Mouse (Mus musculus): ENCODE measurements around the gene Msrb3. TPM values are rescaled to one million over a fixed set of nuclear protein-coding genes. Genes with fewer than 3 reads are reported as not detected.

Gene Msrb3
- polyA plus RNA-seq, 1 experiment: not detected

DNA sequence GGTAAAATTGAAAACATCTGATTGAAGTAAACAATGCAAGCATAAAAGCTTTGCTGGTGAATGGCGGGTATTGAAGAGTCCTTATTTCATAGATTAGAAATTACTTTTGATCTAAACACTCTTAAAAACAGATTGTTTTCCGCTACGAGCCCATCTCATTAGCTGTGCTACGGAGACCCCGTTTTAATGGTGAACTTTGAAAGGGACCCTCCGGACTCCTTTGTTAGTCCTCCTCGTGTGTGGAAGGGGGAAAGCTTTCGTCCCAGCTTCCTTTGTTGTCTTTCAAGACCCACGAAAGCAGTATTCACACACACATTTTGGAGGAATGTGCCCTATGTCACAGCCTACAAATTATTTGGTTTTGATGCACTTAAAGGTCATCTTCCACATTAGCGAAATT, 44.6 kb downstream of the Msrb3 start:
- Histone ChIP-seq H3K4me1 (ENCODE audit: control insufficient read depth) (no peaks in the 10 kb centered on the region), H3K27me3 (ENCODE audit: control insufficient read depth) (no peaks in the 10 kb centered on the region), H3K36me3 (ENCODE audit: control insufficient read depth) (no peaks in the 10 kb centered on the region), H3K9me3 (ENCODE audit: control insufficient read depth, low read length) (no peaks in the 10 kb centered on the region), H3K4me3 (replicated peaks) (no peak overlapping the region)
- no peak for TF ChIP-seq GATA1 (IDR thresholded peaks at IDR 0.05; ENCODE audit: low read length)
- no peak for TF ChIP-seq TAL1 (IDR thresholded peaks at IDR 0.05; ENCODE audit: low read length)

DNA sequence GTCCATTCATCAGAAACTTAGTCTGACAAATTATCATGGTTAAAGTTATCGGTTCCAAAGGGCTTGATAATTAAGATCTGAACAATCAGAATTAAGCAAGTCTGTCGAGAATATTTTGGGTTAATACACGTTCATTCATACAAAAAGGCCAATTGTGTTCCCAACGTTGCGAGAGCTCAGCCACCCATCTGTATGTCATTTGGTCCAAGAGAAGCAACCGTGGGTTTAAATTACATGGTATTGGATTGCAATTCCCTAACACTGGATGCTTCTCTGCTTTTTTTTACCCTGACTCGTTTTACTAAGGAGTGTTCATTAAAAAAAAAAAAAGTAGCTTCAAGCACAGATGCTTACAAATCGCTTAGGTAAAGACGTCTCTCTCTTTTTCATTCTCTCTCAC, 45.1 kb downstream of the Msrb3 start:
- no peaks in the 10 kb centered on the region for H3K27me3 ChIP-seq (ENCODE audit: control insufficient read depth)
- H3K9me3 ChIP-seq (ENCODE audit: control insufficient read depth, low read length): no peaks in the 10 kb centered on the region
- no peak for TF ChIP-seq GATA1 (IDR thresholded peaks at IDR 0.05; ENCODE audit: low read length)
- TF ChIP-seq TAL1 (IDR thresholded peaks at IDR 0.05; ENCODE audit: low read length): no peak
- no peak overlapping the region for H3K4me3 ChIP-seq (replicated peaks)
- no peaks in the 10 kb centered on the region for H3K36me3 ChIP-seq (ENCODE audit: control insufficient read depth)
- no peaks in the 10 kb centered on the region for H3K4me1 ChIP-seq (ENCODE audit: control insufficient read depth)

DNA sequence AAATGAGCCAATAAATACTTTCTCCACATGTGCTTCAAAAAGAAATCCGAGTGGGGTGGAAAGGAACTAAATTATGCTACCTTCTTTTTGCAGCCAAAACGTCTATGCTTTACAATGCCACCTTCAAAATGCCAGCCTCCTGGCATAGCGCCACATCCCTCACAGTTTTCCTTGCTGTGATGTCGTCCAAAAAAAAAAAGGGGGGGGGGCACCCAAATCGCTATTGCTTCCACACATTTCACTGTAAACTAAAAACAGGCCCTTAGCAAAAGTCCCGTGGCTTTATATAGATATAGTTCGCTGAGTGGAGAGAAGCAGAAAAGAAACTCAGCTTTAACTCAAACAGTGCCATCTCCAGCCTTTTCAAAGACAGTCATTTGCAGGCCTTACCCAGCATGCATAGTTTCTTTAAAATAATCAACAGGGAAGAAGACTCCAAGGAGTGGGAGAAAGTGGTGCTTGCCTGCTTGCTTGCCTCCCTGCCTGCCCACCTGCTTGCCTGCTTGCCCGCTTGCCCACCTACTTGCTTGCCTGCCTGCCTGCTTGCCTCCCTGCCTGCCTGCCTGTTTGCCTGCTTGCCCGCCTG, 47.6 kb downstream of the Msrb3 start:
- no peaks in the 10 kb centered on the region for H3K4me1 ChIP-seq (ENCODE audit: control insufficient read depth)
- no peaks in the 10 kb centered on the region for H3K27me3 ChIP-seq (ENCODE audit: control insufficient read depth)
- H3K36me3 ChIP-seq (ENCODE audit: control insufficient read depth): no peaks in the 10 kb centered on the region
- no peaks in the 10 kb centered on the region for H3K9me3 ChIP-seq (ENCODE audit: control insufficient read depth, low read length)
- TF ChIP-seq GATA1 (IDR thresholded peaks at IDR 0.05; ENCODE audit: low read length) (no peak), TAL1 (IDR thresholded peaks at IDR 0.05; ENCODE audit: low read length) (no peak)
- no peak overlapping the region for H3K4me3 ChIP-seq (replicated peaks)

DNA sequence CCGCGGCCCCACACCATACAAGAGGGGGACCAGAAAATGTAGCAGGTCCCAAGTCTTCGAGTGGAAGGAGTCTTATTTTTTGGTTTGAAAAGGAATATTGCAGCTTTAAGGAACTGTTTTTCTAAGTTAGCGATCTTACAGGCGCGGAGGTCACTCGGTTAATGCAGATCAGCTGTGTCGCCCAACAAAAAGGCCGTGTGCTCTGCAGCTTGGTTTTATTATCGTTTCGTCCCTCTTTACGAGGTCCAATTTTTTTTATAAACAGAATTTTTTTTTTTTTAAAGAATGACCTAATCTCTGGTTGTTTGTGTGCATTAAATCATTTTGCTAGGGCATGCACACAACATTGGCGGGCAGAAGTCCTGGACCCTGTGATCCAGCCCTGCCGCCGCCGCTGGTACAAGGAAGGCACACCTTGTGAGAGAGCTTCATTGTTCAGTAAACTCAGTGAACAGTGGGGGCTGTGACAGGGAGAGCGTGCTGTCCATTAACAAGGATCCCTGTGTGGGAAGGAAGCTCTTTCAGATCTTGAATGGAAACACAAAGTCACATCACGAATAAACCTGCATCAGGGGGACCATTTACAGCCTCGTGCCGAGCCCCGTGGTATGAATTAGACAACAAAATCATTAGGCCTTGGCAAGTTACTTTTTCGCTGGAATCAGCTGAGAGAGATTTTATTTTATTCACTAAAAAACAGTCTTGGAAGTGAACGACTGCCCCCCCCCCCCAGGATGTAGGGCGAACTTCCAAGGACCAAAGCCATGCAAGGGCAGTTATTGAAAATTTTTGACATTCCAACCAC, 48.3 kb downstream of the Msrb3 start:
- no peak for TF ChIP-seq GATA1 (IDR thresholded peaks at IDR 0.05; ENCODE audit: low read length)
- no peak for TF ChIP-seq TAL1 (IDR thresholded peaks at IDR 0.05; ENCODE audit: low read length)
- H3K27me3 ChIP-seq (ENCODE audit: control insufficient read depth): no peaks in the 10 kb centered on the region
- no peak overlapping the region for H3K4me3 ChIP-seq (replicated peaks)
- H3K36me3 ChIP-seq (ENCODE audit: control insufficient read depth): no peaks in the 10 kb centered on the region
- no peaks in the 10 kb centered on the region for H3K4me1 ChIP-seq (ENCODE audit: control insufficient read depth)
- H3K9me3 ChIP-seq (ENCODE audit: control insufficient read depth, low read length): no peaks in the 10 kb centered on the region

DNA sequence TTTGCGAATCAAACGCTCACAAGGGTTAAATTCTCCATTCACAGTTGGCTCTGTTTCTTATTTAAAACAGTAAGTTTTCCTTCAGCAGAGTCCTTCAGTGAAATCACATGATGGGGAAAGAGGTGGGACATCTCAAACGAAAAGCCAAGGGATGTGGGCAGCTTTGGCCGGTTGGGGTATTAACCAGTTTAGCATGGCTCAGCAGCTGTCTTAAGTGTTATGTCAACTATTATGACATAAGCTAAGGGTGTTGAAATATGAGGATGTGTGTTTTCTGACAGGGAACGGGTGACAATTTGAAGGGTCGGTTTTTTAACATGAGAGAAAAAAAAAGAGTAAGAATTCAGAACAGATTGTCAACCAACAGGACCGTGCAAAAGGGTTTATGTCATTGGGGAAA, 50.2 kb downstream of the Msrb3 start:
- TF ChIP-seq TAL1 (IDR thresholded peaks at IDR 0.05; ENCODE audit: low read length) (no peak), GATA1 (IDR thresholded peaks at IDR 0.05; ENCODE audit: low read length) (no peak)
- no peaks in the 10 kb centered on the region for H3K27me3 ChIP-seq (ENCODE audit: control insufficient read depth)
- no peaks in the 10 kb centered on the region for H3K4me1 ChIP-seq (ENCODE audit: control insufficient read depth)
- no peaks in the 10 kb centered on the region for H3K36me3 ChIP-seq (ENCODE audit: control insufficient read depth)
- H3K4me3 ChIP-seq (replicated peaks): no peak overlapping the region
- no peaks in the 10 kb centered on the region for H3K9me3 ChIP-seq (ENCODE audit: control insufficient read depth, low read length)

DNA sequence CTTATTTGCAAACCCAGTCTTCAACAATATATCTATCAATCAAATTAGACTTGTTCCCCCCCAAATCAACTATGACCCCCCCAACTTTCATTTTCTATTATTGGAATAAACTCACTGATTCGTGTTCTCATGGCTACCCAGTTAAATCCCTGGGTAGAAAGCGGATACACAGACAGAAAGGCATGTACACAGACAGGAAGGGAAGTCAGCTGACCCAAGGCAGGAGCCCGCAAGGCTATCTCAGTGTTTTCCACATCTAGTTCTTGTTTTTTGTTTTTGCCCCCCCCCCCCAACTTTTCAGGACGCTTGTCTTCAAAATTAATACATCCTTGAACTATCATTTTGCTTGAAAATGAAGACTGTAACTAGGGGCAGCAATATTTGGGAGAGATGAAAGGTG, 51.1 kb downstream of the Msrb3 start:
- Histone ChIP-seq H3K4me3 (replicated peaks) (no peak overlapping the region), H3K9me3 (ENCODE audit: control insufficient read depth, low read length) (no peaks in the 10 kb centered on the region), H3K4me1 (ENCODE audit: control insufficient read depth) (no peaks in the 10 kb centered on the region), H3K27me3 (ENCODE audit: control insufficient read depth) (no peaks in the 10 kb centered on the region), H3K36me3 (ENCODE audit: control insufficient read depth) (no peaks in the 10 kb centered on the region)
- no peak for TF ChIP-seq TAL1 (IDR thresholded peaks at IDR 0.05; ENCODE audit: low read length)
- no peak for TF ChIP-seq GATA1 (IDR thresholded peaks at IDR 0.05; ENCODE audit: low read length)

DNA sequence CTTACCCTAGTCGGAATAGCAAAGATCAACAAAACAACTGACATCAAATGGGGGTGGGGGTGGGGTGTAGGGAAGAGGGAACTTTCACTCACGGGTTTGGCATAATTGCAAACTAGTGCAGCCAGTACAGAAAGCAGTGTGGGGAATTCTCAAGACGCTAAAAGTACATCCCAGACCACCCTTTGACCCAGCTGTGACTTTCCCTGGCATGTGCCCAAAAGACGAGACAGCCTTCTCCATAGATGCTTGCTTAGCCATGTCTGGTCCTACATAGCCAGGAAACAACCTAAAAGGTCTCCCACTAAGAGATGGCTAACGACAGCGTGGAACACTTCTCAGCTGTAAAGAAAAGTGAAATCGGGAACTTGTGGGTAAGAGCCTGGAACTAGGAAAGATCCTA, 58.9 kb downstream of the Msrb3 start:
- Histone ChIP-seq H3K4me3 (replicated peaks) (no peak overlapping the region), H3K27me3 (ENCODE audit: control insufficient read depth) (no peaks in the 10 kb centered on the region), H3K4me1 (ENCODE audit: control insufficient read depth) (no peaks in the 10 kb centered on the region), H3K9me3 (ENCODE audit: control insufficient read depth, low read length) (no peaks in the 10 kb centered on the region), H3K36me3 (ENCODE audit: control insufficient read depth) (no peaks in the 10 kb centered on the region)
- TF ChIP-seq GATA1 (IDR thresholded peaks at IDR 0.05; ENCODE audit: low read length) (no peak), TAL1 (IDR thresholded peaks at IDR 0.05; ENCODE audit: low read length) (no peak)

DNA sequence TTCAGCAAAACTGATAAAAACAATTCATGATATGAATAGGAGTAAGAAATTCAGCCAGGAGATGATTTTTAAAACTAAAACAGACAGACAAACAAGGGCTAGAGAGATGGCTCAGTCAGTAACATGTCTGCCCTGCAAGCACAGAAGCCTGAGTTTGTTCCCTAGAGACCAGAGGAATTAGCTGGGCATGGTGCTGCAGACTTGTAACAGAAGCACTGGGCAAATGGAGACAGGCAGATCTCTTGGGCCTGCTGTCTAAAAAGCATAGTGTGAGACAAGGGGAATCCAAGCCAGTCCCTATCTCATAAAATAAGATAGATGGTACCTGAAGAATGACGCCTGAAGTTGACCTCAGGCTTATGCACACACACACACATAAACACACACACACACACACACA, 64.4 kb downstream of the Msrb3 start:
- TF ChIP-seq GATA1 (IDR thresholded peaks at IDR 0.05; ENCODE audit: low read length): no peak
- TF ChIP-seq TAL1 (IDR thresholded peaks at IDR 0.05; ENCODE audit: low read length): no peak
- no peak overlapping the region for H3K4me3 ChIP-seq (replicated peaks)
- no peaks in the 10 kb centered on the region for H3K9me3 ChIP-seq (ENCODE audit: control insufficient read depth, low read length)
- H3K27me3 ChIP-seq (ENCODE audit: control insufficient read depth): no peaks in the 10 kb centered on the region
- H3K36me3 ChIP-seq (ENCODE audit: control insufficient read depth): no peaks in the 10 kb centered on the region
- H3K4me1 ChIP-seq (ENCODE audit: control insufficient read depth): no peaks in the 10 kb centered on the region

DNA sequence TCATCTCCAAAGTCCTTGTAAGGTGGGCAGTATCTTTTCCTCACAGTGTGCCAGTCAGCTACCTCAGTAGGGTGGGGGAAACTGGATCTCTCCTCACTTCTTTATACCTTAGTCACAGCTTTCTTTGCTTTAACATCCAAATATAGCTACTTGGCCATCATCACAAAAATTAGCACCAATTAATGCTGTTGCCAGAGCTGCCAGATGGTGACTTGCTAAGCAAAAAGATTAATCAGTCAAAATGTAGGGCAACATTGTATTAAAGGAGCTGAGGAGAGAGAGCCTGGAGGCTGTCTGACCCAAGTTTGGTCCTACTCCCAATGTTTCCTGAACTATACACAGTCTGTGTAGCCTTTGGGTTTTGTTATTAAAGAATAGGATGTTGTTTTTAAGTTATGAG, 65.1 kb downstream of the Msrb3 start:
- TF ChIP-seq TAL1 (IDR thresholded peaks at IDR 0.05; ENCODE audit: low read length) (no peak), GATA1 (IDR thresholded peaks at IDR 0.05; ENCODE audit: low read length) (no peak)
- no peaks in the 10 kb centered on the region for H3K27me3 ChIP-seq (ENCODE audit: control insufficient read depth)
- no peak overlapping the region for H3K4me3 ChIP-seq (replicated peaks)
- no peaks in the 10 kb centered on the region for H3K9me3 ChIP-seq (ENCODE audit: control insufficient read depth, low read length)
- no peaks in the 10 kb centered on the region for H3K36me3 ChIP-seq (ENCODE audit: control insufficient read depth)
- no peaks in the 10 kb centered on the region for H3K4me1 ChIP-seq (ENCODE audit: control insufficient read depth)

All from erythroblast, embryonic 14.5 days (primary cell).